In genomic region chr2:50755160-50755559, GRCm38 (mm10) we compare ENCODE assay signal across 27 mouse cellular contexts.
A peak's percentile ranks its signal among the peaks of the same experiment; 100 is the strongest.
DNase-seq lines count a peak whose midpoint lies in the region; ATAC-seq and TF ChIP-seq lines count a peak whose summit lies in the region.
"Had no signal": no experiment of that assay in that cellular context is flagged by ENCODE, and none has a peak within 500 bp of the region (broad histone marks: within the 10 kb centered on the region; RNA-seq: fewer than 3 reads in every experiment).

No protein-coding gene starts in this region.

- peaks cover 42% of the 10 kb centered on the region for H3K4me1 ChIP-seq in hindbrain, embryonic 10.5 days (replicated peaks)
- peaks cover 12% of the 10 kb centered on the region; the same call in 1 of the 2 replicates for H3K4me1 ChIP-seq in hindbrain, embryonic 14.5 days (replicated peaks; ENCODE audit: control insufficient read depth, insufficient read depth, low read length)
- H3K4me1 ChIP-seq in lung, embryonic 14.5 days (ENCODE audit: insufficient read depth) = no peaks in the 10 kb centered on the region
- no peaks in the 10 kb centered on the region for H3K4me1 ChIP-seq in lung, adult 2 months (ENCODE audit: control insufficient read depth, insufficient read depth, low read length)
- peaks cover 28% of the 10 kb centered on the region for H3K4me1 ChIP-seq in midbrain, embryonic 12.5 days
- H3K4me1 ChIP-seq in midbrain, embryonic 15.5 days = peaks cover 16% of the 10 kb centered on the region
- peaks cover 8% of the 10 kb centered on the region; the same call in 1 of the 2 replicates for H3K4me1 ChIP-seq in neural tube, embryonic 12.5 days
- H3K4me1 ChIP-seq: heart, embryonic 10.5 days had no signal

- no peaks in the 10 kb centered on the region for H3K27me3 ChIP-seq in hindbrain, embryonic 10.5 days (ENCODE audit: insufficient read depth, poor library complexity, severe bottlenecking)
- no peaks in the 10 kb centered on the region for H3K27me3 ChIP-seq in hindbrain, embryonic 14.5 days (ENCODE audit: control insufficient read depth, insufficient read depth, low read length)
- no peaks in the 10 kb centered on the region for H3K27me3 ChIP-seq in lung, embryonic 14.5 days (ENCODE audit: insufficient read depth, low read length)
- no peaks in the 10 kb centered on the region for H3K27me3 ChIP-seq in midbrain, embryonic 12.5 days
- H3K27me3 ChIP-seq in midbrain, embryonic 15.5 days (replicated peaks) = no peaks in the 10 kb centered on the region
- H3K27me3 ChIP-seq in neural tube, embryonic 12.5 days (replicated peaks) = no peaks in the 10 kb centered on the region
- H3K27me3 ChIP-seq: embryonic facial prominence, embryonic 12.5 days; embryonic facial prominence, embryonic 15.5 days; forebrain, embryonic 12.5 days had no signal

- no peak overlapping the region for H3K9ac ChIP-seq in hindbrain, embryonic 14.5 days
- H3K9ac ChIP-seq in lung, embryonic 14.5 days = no peak overlapping the region
- H3K9ac ChIP-seq in midbrain, embryonic 12.5 days (replicated peaks) = no peak overlapping the region
- H3K9ac ChIP-seq in midbrain, embryonic 15.5 days = no peak overlapping the region
- no peak overlapping the region for H3K9ac ChIP-seq in neural tube, embryonic 12.5 days
- H3K9ac ChIP-seq: embryonic facial prominence, embryonic 12.5 days; embryonic facial prominence, embryonic 15.5 days; forebrain, embryonic 12.5 days; heart, embryonic 13.5 days had no signal

- no peaks in the 10 kb centered on the region for H3K36me3 ChIP-seq in hindbrain, embryonic 10.5 days
- no peaks in the 10 kb centered on the region for H3K36me3 ChIP-seq in hindbrain, embryonic 14.5 days (replicated peaks; ENCODE audit: control insufficient read depth, insufficient read depth)
- H3K36me3 ChIP-seq in lung, embryonic 14.5 days (ENCODE audit: insufficient read depth) = no peaks in the 10 kb centered on the region
- H3K36me3 ChIP-seq in midbrain, embryonic 12.5 days = no peaks in the 10 kb centered on the region
- H3K36me3 ChIP-seq in midbrain, embryonic 15.5 days (replicated peaks) = no peaks in the 10 kb centered on the region
- H3K36me3 ChIP-seq in neural tube, embryonic 12.5 days = no peaks in the 10 kb centered on the region
- H3K36me3 ChIP-seq: embryonic facial prominence, embryonic 12.5 days; embryonic facial prominence, embryonic 15.5 days; forebrain, embryonic 12.5 days; heart, embryonic 10.5 days; heart, embryonic 13.5 days had no signal

- H3K9me3 ChIP-seq in hindbrain, embryonic 10.5 days = no peaks in the 10 kb centered on the region
- H3K9me3 ChIP-seq in hindbrain, embryonic 14.5 days (ENCODE audit: control insufficient read depth, low read length) = no peaks in the 10 kb centered on the region
- no peaks in the 10 kb centered on the region for H3K9me3 ChIP-seq in lung, embryonic 14.5 days (ENCODE audit: low read depth, low read length)
- no peaks in the 10 kb centered on the region for H3K9me3 ChIP-seq in midbrain, embryonic 12.5 days
- no peaks in the 10 kb centered on the region for H3K9me3 ChIP-seq in midbrain, embryonic 15.5 days
- H3K9me3 ChIP-seq in neural tube, embryonic 12.5 days = no peaks in the 10 kb centered on the region
- H3K9me3 ChIP-seq: embryonic facial prominence, embryonic 12.5 days; embryonic facial prominence, embryonic 15.5 days; forebrain, embryonic 12.5 days; heart, embryonic 10.5 days; heart, embryonic 13.5 days had no signal

- peak overlapping the region; percentile 84 for H3K27ac ChIP-seq in hindbrain, embryonic 10.5 days
- no peak overlapping the region for H3K27ac ChIP-seq in hindbrain, embryonic 14.5 days
- no peak overlapping the region for H3K27ac ChIP-seq in lung, embryonic 14.5 days (ENCODE audit: low read depth)
- H3K27ac ChIP-seq in midbrain, embryonic 12.5 days (replicated peaks) = peak overlapping the region; percentile 84
- no peak overlapping the region for H3K27ac ChIP-seq in midbrain, embryonic 15.5 days
- no peak overlapping the region for H3K27ac ChIP-seq in neural tube, embryonic 12.5 days
- H3K27ac ChIP-seq: embryonic facial prominence, embryonic 12.5 days; embryonic facial prominence, embryonic 15.5 days; heart, adult 2 months; heart, embryonic 10.5 days; heart, embryonic 13.5 days had no signal

- no peak for TF ChIP-seq CTCF in lung, embryonic 14.5 days (IDR thresholded peaks at IDR 0.05; ENCODE audit: low read depth)
- no peak for TF ChIP-seq CTCF in lung, adult 2 months (IDR thresholded peaks at IDR 0.05; ENCODE audit: insufficient read depth, low read length)

- 56% methylated on average over 6 of the region's 6 CpGs for WGBS in hindbrain, embryonic 10.5 days
- 33% methylated on average over 6 of the region's 6 CpGs for WGBS in hindbrain, embryonic 14.5 days
- 33% methylated on average over 6 of the region's 6 CpGs for WGBS in lung, embryonic 14.5 days
- 70% methylated on average over 6 of the region's 6 CpGs for WGBS in lung, adult 2 months
- WGBS in midbrain, embryonic 12.5 days = 33% methylated on average over 6 of the region's 6 CpGs
- 35% methylated on average over 6 of the region's 6 CpGs for WGBS in midbrain, embryonic 15.5 days
- 49% methylated on average over 6 of the region's 6 CpGs for WGBS in neural tube, embryonic 12.5 days

- ATAC-seq in hindbrain, embryonic 14.5 days (ENCODE audit: low FRiP score) = no peak
- no peak for ATAC-seq in lung, embryonic 14.5 days (ENCODE audit: insufficient read depth)
- peak; percentile 14; the same call in 1 of the 2 replicates for ATAC-seq in midbrain, embryonic 12.5 days (ENCODE audit: low FRiP score, low read depth)
- no peak for ATAC-seq in midbrain, embryonic 15.5 days (replicated peaks)
- 0 out of 2 replicates have a peak, but pooled peaks have one; percentile 7 for ATAC-seq in neural tube, embryonic 12.5 days (ENCODE audit: low FRiP score, low read depth)
- ATAC-seq: hindbrain, embryonic 16.5 days; inflammation-experienced regulatory T-cells, adult 6 months had no signal

- no peak for TF ChIP-seq POLR2A in lung, adult 2 months (IDR thresholded peaks at IDR 0.05; ENCODE audit: borderline replicate concordance, extremely low read depth, low read depth, low read length)

- no peak overlapping the region for H3K4me2 ChIP-seq in hindbrain, embryonic 14.5 days (replicated peaks)
- H3K4me2 ChIP-seq in lung, embryonic 14.5 days = no peak overlapping the region
- H3K4me2 ChIP-seq in midbrain, embryonic 12.5 days (replicated peaks) = no peak overlapping the region
- H3K4me2 ChIP-seq in midbrain, embryonic 15.5 days = no peak overlapping the region
- no peak overlapping the region for H3K4me2 ChIP-seq in neural tube, embryonic 12.5 days (replicated peaks)
- H3K4me2 ChIP-seq: embryonic facial prominence, embryonic 12.5 days; embryonic facial prominence, embryonic 15.5 days; heart, embryonic 13.5 days had no signal

- H3K4me3 ChIP-seq in hindbrain, embryonic 10.5 days = no peak overlapping the region
- H3K4me3 ChIP-seq in hindbrain, embryonic 14.5 days (replicated peaks; ENCODE audit: low read length) = no peak overlapping the region
- no peak overlapping the region for H3K4me3 ChIP-seq in lung, embryonic 14.5 days (ENCODE audit: low read depth, low read length)
- no peak overlapping the region for H3K4me3 ChIP-seq in lung, adult 2 months (replicated peaks; ENCODE audit: extremely low read depth, low read depth, low read length)
- H3K4me3 ChIP-seq in midbrain, embryonic 12.5 days = no peak overlapping the region
- H3K4me3 ChIP-seq in midbrain, embryonic 15.5 days = no peak overlapping the region
- no peak overlapping the region for H3K4me3 ChIP-seq in neural tube, embryonic 12.5 days
- H3K4me3 ChIP-seq: embryonic facial prominence, embryonic 12.5 days; embryonic facial prominence, embryonic 15.5 days; forebrain, embryonic 12.5 days; heart, adult 2 months; heart, embryonic 10.5 days; heart, embryonic 13.5 days had no signal

- DNase-seq in hindbrain, embryonic 10.5 days (ENCODE audit: low spot score) = no peak
- DNase-seq in hindbrain, embryonic 14.5 days (ENCODE audit: low spot score) = no peak
- peak; percentile 54 for DNase-seq in lung, embryonic 14.5 days
- DNase-seq in lung, adult 2 months = no peak
- no peak for DNase-seq in neural tube, embryonic 10.5 days (ENCODE audit: extremely low spot score, low spot score)
- DNase-seq: adrenal gland, adult 2 months; adrenal gland, postnatal 14 days; B cell, adult 2 months; cerebellum, adult 11 months; cerebellum, adult 2 months; cerebellum, adult 9-11 months; cerebellum, postnatal 25 days; gastrocnemius, postnatal 10 days; gastrocnemius, postnatal 36 days; heart, adult 2 months; heart, postnatal 14 days; heart, postnatal 4 days had no signal

Comparison
In these comparisons a context has a peak if more than half of its experiments do, and no peak if none do; other contexts are left out.
1. H3K27ac ChIP-seq: peak in hindbrain, embryonic 10.5 days (single experiment) and midbrain, embryonic 12.5 days (single experiment); none in hindbrain, embryonic 14.5 days (single experiment), lung, embryonic 14.5 days (single experiment), midbrain, embryonic 15.5 days (single experiment) and neural tube, embryonic 12.5 days (single experiment).
2. ATAC-seq: peak in midbrain, embryonic 12.5 days (single experiment) and neural tube, embryonic 12.5 days (single experiment); none in hindbrain, embryonic 14.5 days (single experiment), lung, embryonic 14.5 days (single experiment) and midbrain, embryonic 15.5 days (single experiment).